Mouse (Mus musculus): Measurements from ENCODE around the gene Celf3. TPM values are rescaled to one million over a fixed set of nuclear protein-coding genes. Genes with fewer than 3 reads are reported as not detected.
A peak's percentile ranks its signal among the peaks of the same experiment; 100 is the strongest.

Celf3 gene
- 331 and 337 TPM in 2 replicates for polyA plus RNA-seq (2015; fragmentation: Nextera tagmentation; extraction: Ambion mirVana)

GRCm38 (mm10) chr3:94477981-94478422 is at the start of gene Celf3:
TSS of gene Celf3 (plus strand) at chr3:94478295.
- peak within 1 kb of the TSS; percentile 86 for H3K4me2 ChIP-seq (replicated peaks)
- peak within 1 kb of the TSS; percentile 86 for H3K9ac ChIP-seq (replicated peaks)
- peaks cover 52% of the 10 kb centered on the region for H3K4me1 ChIP-seq
- no peaks in the 10 kb centered on the region for H3K9me3 ChIP-seq
- H3K4me3 ChIP-seq, result peak within 1 kb of the TSS; percentile 69
- peaks cover 14% of the 10 kb centered on the region for H3K36me3 ChIP-seq
- ATAC-seq (replicated peaks), result peak; percentile 95
- H3K27me3 ChIP-seq, result no peaks in the 10 kb centered on the region
- peak within 1 kb of the TSS; percentile 95 for H3K27ac ChIP-seq (replicated peaks)
- WGBS, result under 1% methylated on average over 14 of the region's 14 CpGs

GRCm38 (mm10) chr3:94430980-94431379 is 47.1 kb upstream of the Celf3 start:
- Histone ChIP-seq H3K4me3 (no peak overlapping the region), H3K36me3 (peaks cover 49% of the 10 kb centered on the region), H3K27ac (replicated peaks) (no peak overlapping the region), H3K9ac (replicated peaks) (no peak overlapping the region), H3K4me2 (replicated peaks) (no peak overlapping the region), H3K27me3 (no peaks in the 10 kb centered on the region), H3K9me3 (no peaks in the 10 kb centered on the region), H3K4me1 (no peaks in the 10 kb centered on the region)
- ATAC-seq (replicated peaks), result no peak
- 84% methylated on average over 2 of the region's 2 CpGs for WGBS

- H3K36me3 ChIP-seq, result peaks cover 22% of the 10 kb centered on the region
- H3K4me1 ChIP-seq, result no peaks in the 10 kb centered on the region
- no peak overlapping the region for H3K4me2 ChIP-seq (replicated peaks)
- 94% methylated on average over 2 of the region's 2 CpGs for WGBS
- H3K9me3 ChIP-seq, result no peaks in the 10 kb centered on the region
- no peak overlapping the region for H3K4me3 ChIP-seq
- no peak for ATAC-seq (replicated peaks)
- H3K27ac ChIP-seq (replicated peaks), result no peak overlapping the region
- no peaks in the 10 kb centered on the region for H3K27me3 ChIP-seq
- H3K9ac ChIP-seq (replicated peaks), result no peak overlapping the region
Measured at GRCm38 (mm10) chr3:94434305-94434704, 43.8 kb upstream of the Celf3 start.

GRCm38 (mm10) chr3:94436420-94436819 is 41.7 kb upstream of the Celf3 start:
- 0 out of 2 replicates have a peak, but pooled peaks cover 9% of the 10 kb centered on the region for H3K36me3 ChIP-seq
- H3K27ac ChIP-seq (replicated peaks), result no peak overlapping the region
- no peaks in the 10 kb centered on the region for H3K9me3 ChIP-seq
- WGBS, result 86% methylated on average over 9 of the region's 9 CpGs
- H3K4me3 ChIP-seq, result no peak overlapping the region
- no peaks in the 10 kb centered on the region for H3K27me3 ChIP-seq
- ATAC-seq (replicated peaks), result no peak
- H3K4me1 ChIP-seq, result no peaks in the 10 kb centered on the region
- H3K4me2 ChIP-seq (replicated peaks), result no peak overlapping the region
- no peak overlapping the region for H3K9ac ChIP-seq (replicated peaks)

- peaks cover 13% of the 10 kb centered on the region for H3K4me1 ChIP-seq
- no peak for ATAC-seq (replicated peaks)
- no peak overlapping the region for H3K9ac ChIP-seq (replicated peaks)
- WGBS, result 46% methylated on average over 3 of the region's 3 CpGs
- no peaks in the 10 kb centered on the region for H3K27me3 ChIP-seq
- peaks cover 10% of the 10 kb centered on the region for H3K36me3 ChIP-seq
- H3K27ac ChIP-seq (replicated peaks), result no peak overlapping the region
- no peak overlapping the region for H3K4me2 ChIP-seq (replicated peaks)
- no peaks in the 10 kb centered on the region for H3K9me3 ChIP-seq
- H3K4me3 ChIP-seq, result no peak overlapping the region
Measured at GRCm38 (mm10) chr3:94441182-94441581, 36.9 kb upstream of the Celf3 start.

- Histone ChIP-seq H3K27me3 (no peaks in the 10 kb centered on the region), H3K4me3 (peak within 1 kb of the TSS; percentile 60), H3K36me3 (peaks cover 29% of the 10 kb centered on the region), H3K9me3 (no peaks in the 10 kb centered on the region), H3K4me1 (peaks cover 13% of the 10 kb centered on the region), H3K9ac (replicated peaks) (peak within 1 kb of the TSS; percentile 96), H3K4me2 (replicated peaks) (peak within 1 kb of the TSS; percentile 93), H3K27ac (replicated peaks) (peak within 1 kb of the TSS; percentile 72)
- peak; percentile 98 for ATAC-seq (replicated peaks)
- WGBS, result 1% methylated on average over 37 of the region's 39 CpGs
Measured at GRCm38 (mm10) chr3:94442951-94443596, 35.0 kb upstream of the Celf3 start, which contains the start of gene Mrpl9. TSS of gene Mrpl9 (plus strand) at chr3:94443318.

GRCm38 (mm10) chr3:94443597-94443964 is 34.5 kb upstream of the Celf3 start, which contains the start of gene Oaz3:
TSS of gene Oaz3 (minus strand) at chr3:94443915.
- Histone ChIP-seq H3K9ac (replicated peaks) (peak within 1 kb of the TSS; percentile 96), H3K27me3 (no peaks in the 10 kb centered on the region), H3K4me1 (peaks cover 13% of the 10 kb centered on the region), H3K27ac (replicated peaks) (peak within 1 kb of the TSS; percentile 72), H3K4me3 (peak within 1 kb of the TSS; percentile 60), H3K4me2 (replicated peaks) (peak within 1 kb of the TSS; percentile 93), H3K36me3 (peaks cover 34% of the 10 kb centered on the region), H3K9me3 (no peaks in the 10 kb centered on the region)
- 2% methylated on average over 24 of the region's 24 CpGs for WGBS
- no peak; the same call in 1 of the 2 replicates for ATAC-seq (replicated peaks)

GRCm38 (mm10) chr3:94449377-94449776 is 28.7 kb upstream of the Celf3 start:
- Histone ChIP-seq H3K9me3 (no peaks in the 10 kb centered on the region), H3K4me3 (no peak overlapping the region), H3K4me1 (peaks cover 4% of the 10 kb centered on the region), H3K9ac (replicated peaks) (no peak overlapping the region), H3K4me2 (replicated peaks) (no peak overlapping the region), H3K36me3 (peaks cover 54% of the 10 kb centered on the region), H3K27me3 (no peaks in the 10 kb centered on the region), H3K27ac (replicated peaks) (no peak overlapping the region)
- ATAC-seq (replicated peaks), result no peak
- WGBS, result 96% methylated on average over 2 of the region's 2 CpGs

- Histone ChIP-seq H3K4me3 (peak overlapping the region; percentile 40), H3K27me3 (no peaks in the 10 kb centered on the region), H3K27ac (replicated peaks) (peak overlapping the region; percentile 39), H3K4me1 (0 out of 2 replicates have a peak, but pooled peaks cover 5% of the 10 kb centered on the region), H3K36me3 (no peaks in the 10 kb centered on the region), H3K9me3 (no peaks in the 10 kb centered on the region), H3K4me2 (replicated peaks) (peak overlapping the region; percentile 39), H3K9ac (replicated peaks) (peak overlapping the region; percentile 12; the same call in 1 of the 2 replicates)
- WGBS, result under 1% methylated on average over 12 of the region's 12 CpGs
- ATAC-seq (replicated peaks), result peak; percentile 93
Measured at GRCm38 (mm10) chr3:94456529-94457000, 21.5 kb upstream of the Celf3 start.

GRCm38 (mm10) chr3:94457055-94457454 is 21.0 kb upstream of the Celf3 start:
- no peak overlapping the region for H3K9ac ChIP-seq (replicated peaks)
- no peaks in the 10 kb centered on the region for H3K9me3 ChIP-seq
- H3K4me1 ChIP-seq, result 0 out of 2 replicates have a peak, but pooled peaks cover 5% of the 10 kb centered on the region
- H3K36me3 ChIP-seq, result no peaks in the 10 kb centered on the region
- peak overlapping the region; percentile 39; the same call in 1 of the 2 replicates for H3K27ac ChIP-seq (replicated peaks)
- H3K4me2 ChIP-seq (replicated peaks), result peak overlapping the region; percentile 39; the same call in 1 of the 2 replicates
- H3K27me3 ChIP-seq, result no peaks in the 10 kb centered on the region
- 77% methylated on average over 3 of the region's 3 CpGs for WGBS
- ATAC-seq (replicated peaks), result no peak; the same call in 1 of the 2 replicates
- H3K4me3 ChIP-seq, result peak overlapping the region; percentile 40; the same call in 1 of the 2 replicates

GRCm38 (mm10) chr3:94459834-94460233 is 18.3 kb upstream of the Celf3 start:
- H3K4me2 ChIP-seq (replicated peaks), result no peak overlapping the region
- no peaks in the 10 kb centered on the region for H3K9me3 ChIP-seq
- no peaks in the 10 kb centered on the region for H3K36me3 ChIP-seq
- no peaks in the 10 kb centered on the region for H3K27me3 ChIP-seq
- no peak for ATAC-seq (replicated peaks)
- no peak overlapping the region for H3K4me3 ChIP-seq
- H3K4me1 ChIP-seq, result peaks cover 19% of the 10 kb centered on the region
- 88% methylated on average over 2 of the region's 2 CpGs for WGBS
- no peak overlapping the region for H3K9ac ChIP-seq (replicated peaks)
- no peak overlapping the region for H3K27ac ChIP-seq (replicated peaks)

GRCm38 (mm10) chr3:94463926-94464578 is 14.0 kb upstream of the Celf3 start:
- H3K4me1 ChIP-seq, result peaks cover 33% of the 10 kb centered on the region
- H3K27ac ChIP-seq (replicated peaks), result peak overlapping the region; percentile 97
- no peaks in the 10 kb centered on the region for H3K27me3 ChIP-seq
- 23% methylated on average over 11 of the region's 11 CpGs for WGBS
- no peaks in the 10 kb centered on the region for H3K36me3 ChIP-seq
- no peak overlapping the region for H3K4me2 ChIP-seq (replicated peaks)
- peak; percentile 76 for ATAC-seq (replicated peaks)
- no peak overlapping the region for H3K4me3 ChIP-seq
- no peak overlapping the region for H3K9ac ChIP-seq (replicated peaks)
- H3K9me3 ChIP-seq, result no peaks in the 10 kb centered on the region
